Mouse (Mus musculus): Measurements from ENCODE around the gene Tmem102. TPM values are rescaled to one million over a fixed set of nuclear protein-coding genes. Genes with fewer than 3 reads are reported as not detected.

Tmem102 gene
- polyA plus RNA-seq, 1 experiment from 2014 or later: 0.65 TPM

Other genes starting within 250 kb of the Tmem102 start
- 13.1 and 14.9 TPM in 2 replicates for gene Efnb3, start 245.4 kb downstream of the Tmem102 start, polyA plus RNA-seq (2014; fragmentation: Nextera tagmentation; extraction: Ambion mirVana)
- gene Wrap53, start 225.4 kb downstream of the Tmem102 start, polyA plus RNA-seq (2014; fragmentation: Nextera tagmentation; extraction: Ambion mirVana): 39.3 and 44.1 TPM in 2 replicates
- 168 and 175 TPM in 2 replicates for gene Trp53, start 225.3 kb downstream of the Tmem102 start, polyA plus RNA-seq (2014; fragmentation: Nextera tagmentation; extraction: Ambion mirVana)
- 9.3 and 12.6 TPM in 2 replicates for gene Atp1b2, start 199.7 kb downstream of the Tmem102 start, polyA plus RNA-seq (2014; fragmentation: Nextera tagmentation; extraction: Ambion mirVana)
- not detected in 2 replicates for gene Shbg, start 187.7 kb downstream of the Tmem102 start, polyA plus RNA-seq (2014; fragmentation: Nextera tagmentation; extraction: Ambion mirVana)
- gene Sat2, start 183.6 kb downstream of the Tmem102 start, polyA plus RNA-seq (2014; fragmentation: Nextera tagmentation; extraction: Ambion mirVana): 13.9 and 17.7 TPM in 2 replicates
- 33.6 and 44.1 TPM in 2 replicates for gene Fxr2, start 172.6 kb downstream of the Tmem102 start, polyA plus RNA-seq (2014; fragmentation: Nextera tagmentation; extraction: Ambion mirVana)
- not detected in 2 replicates for gene Sox15, start 150.3 kb downstream of the Tmem102 start, polyA plus RNA-seq (2014; fragmentation: Nextera tagmentation; extraction: Ambion mirVana)
- 39.0 TPM in 2 replicates for gene Mpdu1, start 143.0 kb downstream of the Tmem102 start, polyA plus RNA-seq (2014; fragmentation: Nextera tagmentation; extraction: Ambion mirVana)
- gene Cd68, start 139.5 kb downstream of the Tmem102 start, polyA plus RNA-seq (2014; fragmentation: Nextera tagmentation; extraction: Ambion mirVana): 6.3 and 6.4 TPM in 2 replicates
- 827 and 855 TPM in 2 replicates for gene Eif4a1, start 133.2 kb downstream of the Tmem102 start, polyA plus RNA-seq (2014; fragmentation: Nextera tagmentation; extraction: Ambion mirVana)
- gene Senp3, start 123.5 kb downstream of the Tmem102 start, polyA plus RNA-seq (2014; fragmentation: Nextera tagmentation; extraction: Ambion mirVana): 110 and 117 TPM in 2 replicates
- gene Tnfsf13, start 119.8 kb downstream of the Tmem102 start, polyA plus RNA-seq (2014; fragmentation: Nextera tagmentation; extraction: Ambion mirVana): not detected in 2 replicates
- 2.4 TPM in 2 replicates for gene Tnfsf12, start 109.8 kb downstream of the Tmem102 start, polyA plus RNA-seq (2014; fragmentation: Nextera tagmentation; extraction: Ambion mirVana)
- gene Tnfsfm13, start 109.5 kb downstream of the Tmem102 start, polyA plus RNA-seq (2014; fragmentation: Nextera tagmentation; extraction: Ambion mirVana): 0.60 and 1.2 TPM in 2 replicates
- 61.2 and 65.7 TPM in 2 replicates for gene Polr2a, start 47.0 kb downstream of the Tmem102 start, polyA plus RNA-seq (2014; fragmentation: Nextera tagmentation; extraction: Ambion mirVana)
- gene Slc35g3, start 43.7 kb downstream of the Tmem102 start, polyA plus RNA-seq (2014; fragmentation: Nextera tagmentation; extraction: Ambion mirVana): not detected in 2 replicates
- gene Zbtb4, start 39.7 kb downstream of the Tmem102 start, polyA plus RNA-seq (2014; fragmentation: Nextera tagmentation; extraction: Ambion mirVana): 1.1 and 1.4 TPM in 2 replicates
- gene Chrnb1, start 9.7 kb downstream of the Tmem102 start, polyA plus RNA-seq (2014; fragmentation: Nextera tagmentation; extraction: Ambion mirVana): 0.73 and 1.1 TPM in 2 replicates
- 1.3 and 1.7 TPM in 2 replicates for gene Fgf11, start 3.8 kb downstream of the Tmem102 start, polyA plus RNA-seq (2014; fragmentation: Nextera tagmentation; extraction: Ambion mirVana)
- gene Gm39566, start 9.7 kb upstream of the Tmem102 start, polyA plus RNA-seq (2014; fragmentation: Nextera tagmentation; extraction: Ambion mirVana): not detected in 2 replicates
- gene Spem2, start 12.8 kb upstream of the Tmem102 start, polyA plus RNA-seq (2014; fragmentation: Nextera tagmentation; extraction: Ambion mirVana): not detected in 2 replicates
- 0.53 TPM in 1 of 2 replicates, not detected in the other for gene Spem1, start 16.6 kb upstream of the Tmem102 start, polyA plus RNA-seq (2014; fragmentation: Nextera tagmentation; extraction: Ambion mirVana)
- gene Nlgn2, start 32.2 kb upstream of the Tmem102 start, polyA plus RNA-seq (2014; fragmentation: Nextera tagmentation; extraction: Ambion mirVana): 11.0 and 11.1 TPM in 2 replicates
- gene Tmem256, start 32.9 kb upstream of the Tmem102 start, polyA plus RNA-seq (2014; fragmentation: Nextera tagmentation; extraction: Ambion mirVana): 250 and 283 TPM in 2 replicates
- gene Plscr3, start 40.8 kb upstream of the Tmem102 start, polyA plus RNA-seq (2014; fragmentation: Nextera tagmentation; extraction: Ambion mirVana): 64.6 and 71.9 TPM in 2 replicates
- 0.73 TPM in 2 replicates for gene Tnk1, start 53.1 kb upstream of the Tmem102 start, polyA plus RNA-seq (2014; fragmentation: Nextera tagmentation; extraction: Ambion mirVana)
- gene Tmem95, start 72.4 kb upstream of the Tmem102 start, polyA plus RNA-seq (2014; fragmentation: Nextera tagmentation; extraction: Ambion mirVana): 0.40 TPM in 1 of 2 replicates, not detected in the other
- gene Kctd11, start 75.8 kb upstream of the Tmem102 start, polyA plus RNA-seq (2014; fragmentation: Nextera tagmentation; extraction: Ambion mirVana): 2.9 and 3.0 TPM in 2 replicates
- gene Acap1, start 89.9 kb upstream of the Tmem102 start, polyA plus RNA-seq (2014; fragmentation: Nextera tagmentation; extraction: Ambion mirVana): 0.52 and 0.75 TPM in 2 replicates
- gene 2810408A11Rik, start 95.4 kb upstream of the Tmem102 start, polyA plus RNA-seq (2014; fragmentation: Nextera tagmentation; extraction: Ambion mirVana): 17.2 and 17.6 TPM in 2 replicates
- 16.4 and 23.0 TPM in 2 replicates for gene Neurl4, start 95.4 kb upstream of the Tmem102 start, polyA plus RNA-seq (2014; fragmentation: Nextera tagmentation; extraction: Ambion mirVana)
- gene Gps2, start 108.3 kb upstream of the Tmem102 start, polyA plus RNA-seq (2014; fragmentation: Nextera tagmentation; extraction: Ambion mirVana): 99.2 and 106 TPM in 2 replicates
- gene Eif5a, start 116.3 kb upstream of the Tmem102 start, polyA plus RNA-seq (2014; fragmentation: Nextera tagmentation; extraction: Ambion mirVana): 2,045 and 2,063 TPM in 2 replicates
- 7.1 and 10.1 TPM in 2 replicates for gene Ybx2, start 130.2 kb upstream of the Tmem102 start, polyA plus RNA-seq (2014; fragmentation: Nextera tagmentation; extraction: Ambion mirVana)
- 13.7 and 14.8 TPM in 2 replicates for gene Slc2a4, start 142.6 kb upstream of the Tmem102 start, polyA plus RNA-seq (2014; fragmentation: Nextera tagmentation; extraction: Ambion mirVana)
- 3.2 and 6.4 TPM in 2 replicates for gene Cldn7, start 159.2 kb upstream of the Tmem102 start, polyA plus RNA-seq (2014; fragmentation: Nextera tagmentation; extraction: Ambion mirVana)
- gene Ctdnep1, start 175.5 kb upstream of the Tmem102 start, polyA plus RNA-seq (2014; fragmentation: Nextera tagmentation; extraction: Ambion mirVana): 20.4 and 28.0 TPM in 2 replicates
- 144 and 156 TPM in 2 replicates for gene Elp5, start 176.9 kb upstream of the Tmem102 start, polyA plus RNA-seq (2014; fragmentation: Nextera tagmentation; extraction: Ambion mirVana)
- 472 and 477 TPM in 2 replicates for gene Gabarap, start 185.5 kb upstream of the Tmem102 start, polyA plus RNA-seq (2014; fragmentation: Nextera tagmentation; extraction: Ambion mirVana)
- 61.4 and 63.0 TPM in 2 replicates for gene Phf23, start 190.2 kb upstream of the Tmem102 start, polyA plus RNA-seq (2014; fragmentation: Nextera tagmentation; extraction: Ambion mirVana)
- 43.9 and 47.6 TPM in 2 replicates for gene Dvl2, start 195.0 kb upstream of the Tmem102 start, polyA plus RNA-seq (2014; fragmentation: Nextera tagmentation; extraction: Ambion mirVana)
- 44.0 and 47.6 TPM in 2 replicates for gene Acadvl, start 209.8 kb upstream of the Tmem102 start, polyA plus RNA-seq (2014; fragmentation: Nextera tagmentation; extraction: Ambion mirVana)
- 18.2 and 21.5 TPM in 2 replicates for gene Dlg4, start 211.3 kb upstream of the Tmem102 start, polyA plus RNA-seq (2014; fragmentation: Nextera tagmentation; extraction: Ambion mirVana)
- gene Asgr1, start 248.5 kb upstream of the Tmem102 start, polyA plus RNA-seq (2014; fragmentation: Nextera tagmentation; extraction: Ambion mirVana): 0.88 and 0.99 TPM in 2 replicates

All from forebrain, embryonic 11.5 days (tissue).